Mouse (Mus musculus): ENCODE data around the gene Cttnbp2. TPM values are rescaled to one million over a fixed set of nuclear protein-coding genes. Genes with fewer than 3 reads are reported as not detected.

Gene Cttnbp2
- polyA plus RNA-seq, 1 experiment from 2014 or later: 16.3 TPM

- no peaks in the 10 kb centered on the region for H3K36me3 ChIP-seq
- H3K4me1 ChIP-seq: peaks cover 4% of the 10 kb centered on the region; the same call in 1 of the 2 replicates
- whole genome bisulfite sequencing: 61% methylated on average over 5 of the region's 5 CpGs
- H3K9me3 ChIP-seq: no peaks in the 10 kb centered on the region
- no peak overlapping the region for H3K27ac ChIP-seq
- H3K4me3 ChIP-seq: no peak overlapping the region
- no peak overlapping the region for H3K9ac ChIP-seq
- no peaks in the 10 kb centered on the region for H3K27me3 ChIP-seq
- ATAC-seq (ENCODE audit: borderline replicate concordance, extremely low read depth, low FRiP score, low TSS enrichment): no peak
- H3K4me2 ChIP-seq: no peak overlapping the region
Observed at GRCm38 (mm10) chr6:18499833-18500232, 14.8 kb downstream of the Cttnbp2 start.

GRCm38 (mm10) chr6:18492977-18493376 lies 21.7 kb downstream of the Cttnbp2 start:
- no peaks in the 10 kb centered on the region for H3K4me1 ChIP-seq
- H3K27ac ChIP-seq: no peak overlapping the region
- WGBS: 49% methylated on average over 1 of the region's 1 CpGs
- no peak for ATAC-seq (ENCODE audit: borderline replicate concordance, extremely low read depth, low FRiP score, low TSS enrichment)
- no peaks in the 10 kb centered on the region for H3K27me3 ChIP-seq
- no peaks in the 10 kb centered on the region for H3K9me3 ChIP-seq
- no peak overlapping the region for H3K4me3 ChIP-seq
- H3K4me2 ChIP-seq: no peak overlapping the region
- H3K9ac ChIP-seq: no peak overlapping the region
- H3K36me3 ChIP-seq: no peaks in the 10 kb centered on the region

GRCm38 (mm10) chr6:18492248-18492901 lies 22.3 kb downstream of the Cttnbp2 start:
- Histone ChIP-seq H3K9ac (no peak overlapping the region), H3K27ac (no peak overlapping the region), H3K36me3 (no peaks in the 10 kb centered on the region), H3K4me2 (no peak overlapping the region), H3K4me3 (no peak overlapping the region), H3K4me1 (no peaks in the 10 kb centered on the region), H3K27me3 (no peaks in the 10 kb centered on the region), H3K9me3 (no peaks in the 10 kb centered on the region)
- 72% methylated on average over 6 of the region's 6 CpGs for WGBS
- no peak for ATAC-seq (ENCODE audit: borderline replicate concordance, extremely low read depth, low FRiP score, low TSS enrichment)

- no peak for ATAC-seq (ENCODE audit: borderline replicate concordance, extremely low read depth, low FRiP score, low TSS enrichment)
- H3K4me3 ChIP-seq: no peak overlapping the region
- no peak overlapping the region for H3K4me2 ChIP-seq
- no peak overlapping the region for H3K9ac ChIP-seq
- no peaks in the 10 kb centered on the region for H3K36me3 ChIP-seq
- no peaks in the 10 kb centered on the region for H3K9me3 ChIP-seq
- H3K4me1 ChIP-seq: no peaks in the 10 kb centered on the region
- no peak overlapping the region for H3K27ac ChIP-seq
- no peaks in the 10 kb centered on the region for H3K27me3 ChIP-seq
Observed at GRCm38 (mm10) chr6:18485087-18485486, 29.6 kb downstream of the Cttnbp2 start.

- H3K4me3 ChIP-seq: no peak overlapping the region
- H3K9ac ChIP-seq: no peak overlapping the region
- no peaks in the 10 kb centered on the region for H3K9me3 ChIP-seq
- ATAC-seq (ENCODE audit: borderline replicate concordance, extremely low read depth, low FRiP score, low TSS enrichment): no peak
- no peaks in the 10 kb centered on the region for H3K27me3 ChIP-seq
- WGBS: 80% methylated on average over 5 of the region's 5 CpGs
- no peak overlapping the region for H3K4me2 ChIP-seq
- no peaks in the 10 kb centered on the region for H3K36me3 ChIP-seq
- H3K27ac ChIP-seq: no peak overlapping the region
- no peaks in the 10 kb centered on the region for H3K4me1 ChIP-seq
Observed at GRCm38 (mm10) chr6:18484061-18484460, 30.6 kb downstream of the Cttnbp2 start.

- Histone ChIP-seq H3K4me1 (no peaks in the 10 kb centered on the region), H3K9ac (no peak overlapping the region), H3K27me3 (no peaks in the 10 kb centered on the region), H3K9me3 (no peaks in the 10 kb centered on the region), H3K4me2 (no peak overlapping the region), H3K36me3 (no peaks in the 10 kb centered on the region), H3K27ac (no peak overlapping the region), H3K4me3 (no peak overlapping the region)
- ATAC-seq (ENCODE audit: borderline replicate concordance, extremely low read depth, low FRiP score, low TSS enrichment): no peak
Observed at GRCm38 (mm10) chr6:18482546-18482945, 32.1 kb downstream of the Cttnbp2 start.

GRCm38 (mm10) chr6:18481781-18482180 lies 32.9 kb downstream of the Cttnbp2 start:
- Histone ChIP-seq H3K9ac (no peak overlapping the region), H3K27me3 (no peaks in the 10 kb centered on the region), H3K4me3 (no peak overlapping the region), H3K4me1 (no peaks in the 10 kb centered on the region), H3K4me2 (no peak overlapping the region), H3K36me3 (no peaks in the 10 kb centered on the region), H3K9me3 (no peaks in the 10 kb centered on the region), H3K27ac (no peak overlapping the region)
- 73% methylated on average over 3 of the region's 3 CpGs for WGBS
- no peak for ATAC-seq (ENCODE audit: borderline replicate concordance, extremely low read depth, low FRiP score, low TSS enrichment)

GRCm38 (mm10) chr6:18477313-18477930 lies 37.2 kb downstream of the Cttnbp2 start:
- 74% methylated on average over 1 of the region's 1 CpGs for WGBS
- Histone ChIP-seq H3K9ac (no peak overlapping the region), H3K9me3 (no peaks in the 10 kb centered on the region), H3K4me1 (no peaks in the 10 kb centered on the region), H3K4me2 (no peak overlapping the region), H3K27ac (no peak overlapping the region), H3K4me3 (no peak overlapping the region), H3K36me3 (no peaks in the 10 kb centered on the region), H3K27me3 (no peaks in the 10 kb centered on the region)
- ATAC-seq (ENCODE audit: borderline replicate concordance, extremely low read depth, low FRiP score, low TSS enrichment): no peak

GRCm38 (mm10) chr6:18474983-18475382 lies 39.7 kb downstream of the Cttnbp2 start:
- ATAC-seq (ENCODE audit: borderline replicate concordance, extremely low read depth, low FRiP score, low TSS enrichment): no peak

GRCm38 (mm10) chr6:18474541-18474940 lies 40.1 kb downstream of the Cttnbp2 start:
- ATAC-seq (ENCODE audit: borderline replicate concordance, extremely low read depth, low FRiP score, low TSS enrichment): no peak
- Histone ChIP-seq H3K27me3 (no peaks in the 10 kb centered on the region), H3K9ac (no peak overlapping the region), H3K27ac (no peak overlapping the region), H3K4me1 (no peaks in the 10 kb centered on the region), H3K4me3 (no peak overlapping the region), H3K4me2 (no peak overlapping the region), H3K9me3 (no peaks in the 10 kb centered on the region), H3K36me3 (no peaks in the 10 kb centered on the region)
- WGBS: 41% methylated on average over 1 of the region's 1 CpGs

More at GRCm38 (mm10) chr6:18474983-18475382, 39.7 kb downstream of the Cttnbp2 start:
- no peaks in the 10 kb centered on the region for H3K27me3 ChIP-seq
- no peaks in the 10 kb centered on the region for H3K9me3 ChIP-seq
- no peak overlapping the region for H3K4me2 ChIP-seq
- 77% methylated on average over 2 of the region's 2 CpGs for WGBS
- H3K4me1 ChIP-seq: no peaks in the 10 kb centered on the region
- no peak overlapping the region for H3K9ac ChIP-seq
- no peak overlapping the region for H3K4me3 ChIP-seq
- no peaks in the 10 kb centered on the region for H3K36me3 ChIP-seq
- H3K27ac ChIP-seq: no peak overlapping the region

GRCm38 (mm10) chr6:18469206-18469605 lies 45.4 kb downstream of the Cttnbp2 start:
- ATAC-seq (ENCODE audit: borderline replicate concordance, extremely low read depth, low FRiP score, low TSS enrichment): no peak
- no peaks in the 10 kb centered on the region for H3K27me3 ChIP-seq
- 59% methylated on average over 2 of the region's 2 CpGs for WGBS
- H3K36me3 ChIP-seq: no peaks in the 10 kb centered on the region
- H3K4me3 ChIP-seq: no peak overlapping the region
- no peak overlapping the region for H3K27ac ChIP-seq
- no peaks in the 10 kb centered on the region for H3K9me3 ChIP-seq
- no peak overlapping the region for H3K9ac ChIP-seq
- no peak overlapping the region for H3K4me2 ChIP-seq
- no peaks in the 10 kb centered on the region for H3K4me1 ChIP-seq

GRCm38 (mm10) chr6:18467777-18468176 lies 46.9 kb downstream of the Cttnbp2 start:
- Histone ChIP-seq H3K4me2 (no peak overlapping the region), H3K36me3 (no peaks in the 10 kb centered on the region), H3K9me3 (no peaks in the 10 kb centered on the region), H3K4me3 (no peak overlapping the region), H3K4me1 (no peaks in the 10 kb centered on the region), H3K9ac (no peak overlapping the region), H3K27ac (no peak overlapping the region), H3K27me3 (no peaks in the 10 kb centered on the region)
- no peak for ATAC-seq (ENCODE audit: borderline replicate concordance, extremely low read depth, low FRiP score, low TSS enrichment)
- 39% methylated on average over 2 of the region's 2 CpGs for WGBS
